Comparison of ENCODE assay signal across 8 mouse cellular contexts in genomic region chr5:64202306-64202705, GRCm38 (mm10). TPM values are rescaled to one million over a fixed set of nuclear protein-coding genes. Genes with fewer than 3 reads are reported as not detected.
DNase-seq lines count a peak whose midpoint lies in the region.

No protein-coding gene starts in this region.

- peak; percentile 60 for DNase-seq in gastrocnemius, adult 18-20 months (ENCODE audit: low spot score)
- DNase-seq in gastrocnemius, postnatal 10 days: no peak
- peak; percentile 22 for DNase-seq in urinary bladder, postnatal 25 days (ENCODE audit: low spot score)
- no peak for DNase-seq in urinary bladder, postnatal 10 days (ENCODE audit: low spot score)
- peak; percentile 80 for DNase-seq in embryo, embryonic 10 days (ENCODE audit: low spot score)
- DNase-seq in hindlimb bud, embryonic 11.5 days (ENCODE audit: extremely low spot score, low read depth, low spot score): peak; percentile 39
- peak; percentile 60 for DNase-seq in lung, postnatal 25 days (ENCODE audit: low spot score)
- peak; percentile 61 for DNase-seq in thymus, postnatal 14 days

RNA-seq across cellular contexts. Expression of gene Tbc1d1, which starts 46.2 kb away (rescaled TPM):
- 10 to 100 TPM; 57.2 to 73.9 TPM for total RNA-seq in gastrocnemius, adult 18-20 months (2021)
- 10 to 100 TPM; 35.5 to 36.8 TPM for total RNA-seq in gastrocnemius, postnatal 10 days (2021)

Comparison
In these comparisons a context has a peak if more than half of its experiments do, and no peak if none do; other contexts are left out.
1. DNase-seq: peak in gastrocnemius, adult 18-20 months (single experiment), urinary bladder, postnatal 25 days (single experiment), embryo, embryonic 10 days (single experiment), hindlimb bud, embryonic 11.5 days (single experiment), lung, postnatal 25 days (single experiment) and thymus, postnatal 14 days (single experiment); none in gastrocnemius, postnatal 10 days (single experiment) and urinary bladder, postnatal 10 days (single experiment).